Mouse (Mus musculus) urinary bladder, postnatal 14 days (tissue): ENCODE measurements at regions not wholly inside any gene's neighbourhood (a gene's known extent, or its start where the extent isn't known, plus 50 kb on each side); places are given as distances from the start of the nearest gene placed in this dataset.

ENCODE experiments used
- DNase-seq: peaks from one replicate; pipeline ENCODE4 v3.0.0; 2021; ENCODE audit warnings: low spot score

GRCm38 (mm10) chr11:32978899-32979298 is 154.5 kb upstream of the Smim23 start:
- no peak for DNase-seq

- DNase-seq: no peak
Measured at GRCm38 (mm10) chr11:32976572-32976971, 152.2 kb upstream of the Smim23 start.

DNA sequence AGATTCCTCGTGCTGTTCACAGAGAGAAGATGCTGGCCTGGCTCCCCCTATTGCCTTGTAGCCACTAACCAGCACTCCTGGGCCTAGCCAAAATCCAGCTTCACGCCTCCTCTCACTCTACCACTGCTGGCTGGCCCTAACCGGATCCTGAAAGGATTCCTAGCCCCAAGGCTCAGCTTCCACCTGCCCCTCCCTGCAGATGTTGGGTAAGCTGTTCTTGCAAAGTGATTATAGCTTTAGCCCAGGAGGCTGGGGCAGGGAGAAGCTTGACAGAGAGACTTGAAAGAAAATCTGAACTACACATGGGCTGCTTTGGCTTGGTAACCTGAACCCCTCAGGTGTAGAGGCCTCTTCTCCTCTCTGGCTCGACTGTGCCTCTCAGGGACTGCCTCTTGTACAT is 149.0 kb upstream of the Smim23 start:
- no peak for DNase-seq

DNA sequence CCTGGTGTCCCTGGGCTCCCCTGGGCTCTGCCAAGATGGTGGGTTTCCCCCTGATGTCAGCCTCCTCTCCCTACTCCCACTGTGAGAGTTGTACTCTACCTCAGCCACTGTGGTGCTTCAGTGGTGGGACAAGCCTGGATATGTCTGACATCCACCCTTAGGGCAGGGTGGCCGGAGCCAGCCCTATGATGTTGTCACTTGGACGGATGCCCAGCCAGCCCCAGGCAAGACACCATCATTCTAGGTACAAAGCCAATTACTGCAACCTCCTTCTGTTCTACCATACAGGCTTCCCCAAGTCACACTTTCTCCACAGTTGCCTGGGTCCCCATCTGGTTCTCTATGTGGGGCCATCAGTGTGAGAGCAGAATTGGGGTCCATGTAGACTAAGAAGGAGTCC is 141.0 kb upstream of the Smim23 start:
- DNase-seq: no peak

- DNase-seq: no peak
Measured at GRCm38 (mm10) chr11:32963625-32964293, 139.4 kb upstream of the Smim23 start.

DNA sequence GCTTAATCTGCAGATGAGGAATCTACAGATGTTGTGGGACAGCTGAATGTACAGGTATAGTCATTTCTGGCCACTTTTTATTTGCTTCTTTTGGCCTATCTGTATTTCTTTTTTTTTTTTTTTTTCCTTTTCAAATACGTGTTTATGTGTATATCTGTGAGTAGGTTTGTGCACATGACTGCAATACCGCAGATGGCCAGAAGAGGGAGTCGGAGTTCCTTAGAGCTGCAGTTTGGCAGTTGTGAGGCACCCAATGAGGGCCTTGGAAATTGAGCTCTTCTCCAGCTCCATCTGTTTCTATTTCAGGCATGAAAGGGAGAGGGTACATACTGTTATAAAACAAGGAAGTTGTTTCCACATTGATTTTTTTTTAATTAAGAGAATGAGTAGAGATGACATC is 137.2 kb upstream of the Smim23 start:
- DNase-seq: no peak

- DNase-seq: no peak
Measured at GRCm38 (mm10) chr11:32958961-32959360, 134.6 kb upstream of the Smim23 start.

DNA sequence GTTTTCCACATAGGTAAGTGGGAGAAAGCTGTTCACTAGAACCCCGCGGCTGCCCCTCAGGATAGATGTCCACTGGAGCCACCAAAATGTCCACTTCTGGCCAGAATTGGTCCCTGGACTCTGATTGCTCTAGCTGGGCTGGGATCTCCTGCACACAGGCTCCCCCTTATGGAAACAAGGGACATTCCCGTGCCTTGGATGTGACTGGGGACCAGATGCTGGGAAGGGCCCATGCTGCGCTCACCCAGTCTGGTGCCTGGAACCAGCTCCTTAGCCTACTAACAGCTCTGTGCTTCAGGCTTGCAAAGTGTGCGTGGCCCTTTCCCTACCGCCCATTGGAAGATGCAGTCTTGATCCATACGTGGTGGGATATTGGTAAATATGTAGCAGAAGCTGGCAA is 132.6 kb upstream of the Smim23 start:
- peak; percentile 16 for DNase-seq

- DNase-seq: no peak
Measured at GRCm38 (mm10) chr11:32952271-32952670, 127.9 kb upstream of the Smim23 start.

- no peak for DNase-seq
Measured at GRCm38 (mm10) chr11:32948132-32948531, 123.7 kb upstream of the Smim23 start.

DNA sequence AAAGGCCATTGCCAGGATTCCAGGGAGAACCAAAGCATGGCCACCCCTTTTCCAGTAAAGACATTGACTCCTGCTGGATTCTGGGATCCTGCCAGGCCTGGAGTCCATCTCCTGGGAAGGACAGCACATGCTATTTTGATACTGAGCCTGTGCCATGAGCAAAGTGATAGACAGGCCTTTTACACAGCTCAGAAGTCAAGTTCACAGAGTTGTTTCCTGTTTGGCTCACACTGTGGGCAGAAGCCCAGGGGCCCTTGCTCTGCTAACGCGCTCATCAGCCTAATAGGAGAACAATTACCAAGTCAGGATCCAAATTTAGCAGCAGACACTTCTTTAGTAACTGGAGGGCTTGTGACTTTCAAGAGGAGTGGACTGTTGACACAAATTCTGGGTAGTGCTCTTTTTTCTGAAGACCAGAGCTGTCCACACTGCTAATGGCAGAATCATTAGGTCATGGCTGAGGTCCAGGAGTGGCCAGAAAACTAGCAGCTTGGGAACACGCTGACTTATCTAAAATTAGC is 122.1 kb upstream of the Smim23 start:
- no peak for DNase-seq

GRCm38 (mm10) chr11:32945071-32945470 is 120.7 kb upstream of the Smim23 start:
- DNase-seq: no peak

DNA sequence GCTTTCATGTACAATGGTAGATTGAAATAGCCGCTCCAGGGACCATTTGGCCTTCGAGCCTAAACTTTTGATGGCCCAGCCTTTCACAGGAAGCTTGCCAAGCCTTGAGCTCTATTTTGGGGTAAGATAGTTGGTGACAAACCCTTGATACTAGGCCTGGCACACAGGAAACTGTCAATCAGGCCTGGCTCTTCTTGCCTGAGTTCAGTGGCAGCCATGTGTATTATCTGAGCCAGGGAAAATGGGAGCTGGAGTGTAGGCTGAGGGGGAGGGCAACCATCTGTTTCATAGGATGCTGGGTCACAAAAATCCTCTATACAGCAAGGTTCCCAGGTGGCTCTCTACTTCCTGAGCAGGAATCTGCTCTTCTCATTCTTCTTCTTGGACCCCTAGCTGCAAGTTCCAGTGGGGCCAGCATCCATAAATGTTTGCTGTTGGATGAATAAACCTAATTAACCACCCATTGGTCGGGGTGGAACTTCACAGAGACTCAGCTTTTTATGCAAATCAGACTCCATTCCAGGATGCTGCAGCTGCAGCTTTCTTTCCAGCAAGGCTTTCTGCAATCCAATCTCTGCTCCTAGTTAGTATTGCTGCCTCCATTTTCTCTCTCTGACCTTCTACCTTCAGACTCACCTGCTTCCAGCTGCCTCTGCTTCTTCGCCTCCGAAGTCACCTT is 117.1 kb upstream of the Smim23 start:
- no peak for DNase-seq

DNA sequence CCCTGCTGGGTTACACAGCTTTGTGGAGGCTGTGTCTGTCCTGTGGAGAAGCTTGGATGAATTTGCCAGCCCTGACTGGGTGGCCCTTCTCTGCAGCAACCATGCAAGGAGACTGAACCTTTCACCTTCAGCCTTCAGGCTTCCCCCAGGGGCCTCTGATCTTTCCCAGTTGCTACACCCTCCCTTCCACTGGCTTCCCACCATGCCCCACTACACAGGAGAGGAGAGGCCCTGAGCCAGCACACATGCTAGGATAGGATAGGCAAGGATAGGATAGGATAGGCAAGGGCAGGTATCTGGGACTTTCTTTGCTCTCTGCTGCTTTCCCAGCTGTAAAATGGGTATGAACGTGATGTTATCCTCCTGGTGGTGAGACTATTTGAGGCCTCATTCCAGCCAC is 114.7 kb upstream of the Smim23 start:
- DNase-seq: no peak

GRCm38 (mm10) chr11:32937167-32937566 is 112.8 kb upstream of the Smim23 start:
- DNase-seq: peak; percentile 10

DNA sequence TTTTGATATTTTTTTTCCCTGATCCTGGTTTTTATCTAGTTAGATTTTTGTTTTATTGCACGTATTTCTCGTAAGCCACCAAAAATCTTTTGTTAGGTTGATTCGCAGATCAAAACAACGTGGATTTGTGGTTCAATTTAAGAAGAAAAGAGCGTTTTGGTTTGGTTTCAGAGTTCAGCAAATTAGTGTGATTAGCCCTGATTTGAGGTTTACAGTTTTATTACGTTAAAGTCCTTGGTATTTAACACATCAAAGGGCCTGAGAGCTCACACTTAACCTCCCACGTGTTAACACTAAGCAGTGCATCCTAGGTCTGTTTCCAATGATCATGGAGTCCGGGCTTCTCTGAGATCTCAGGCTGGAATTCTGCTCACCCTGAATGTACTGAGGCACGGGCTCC is 107.5 kb upstream of the Smim23 start:
- no peak for DNase-seq

- no peak for DNase-seq
Measured at GRCm38 (mm10) chr11:32931018-32931417, 106.6 kb upstream of the Smim23 start.

GRCm38 (mm10) chr11:32928837-32929236 is 104.4 kb upstream of the Smim23 start:
- no peak for DNase-seq

DNA sequence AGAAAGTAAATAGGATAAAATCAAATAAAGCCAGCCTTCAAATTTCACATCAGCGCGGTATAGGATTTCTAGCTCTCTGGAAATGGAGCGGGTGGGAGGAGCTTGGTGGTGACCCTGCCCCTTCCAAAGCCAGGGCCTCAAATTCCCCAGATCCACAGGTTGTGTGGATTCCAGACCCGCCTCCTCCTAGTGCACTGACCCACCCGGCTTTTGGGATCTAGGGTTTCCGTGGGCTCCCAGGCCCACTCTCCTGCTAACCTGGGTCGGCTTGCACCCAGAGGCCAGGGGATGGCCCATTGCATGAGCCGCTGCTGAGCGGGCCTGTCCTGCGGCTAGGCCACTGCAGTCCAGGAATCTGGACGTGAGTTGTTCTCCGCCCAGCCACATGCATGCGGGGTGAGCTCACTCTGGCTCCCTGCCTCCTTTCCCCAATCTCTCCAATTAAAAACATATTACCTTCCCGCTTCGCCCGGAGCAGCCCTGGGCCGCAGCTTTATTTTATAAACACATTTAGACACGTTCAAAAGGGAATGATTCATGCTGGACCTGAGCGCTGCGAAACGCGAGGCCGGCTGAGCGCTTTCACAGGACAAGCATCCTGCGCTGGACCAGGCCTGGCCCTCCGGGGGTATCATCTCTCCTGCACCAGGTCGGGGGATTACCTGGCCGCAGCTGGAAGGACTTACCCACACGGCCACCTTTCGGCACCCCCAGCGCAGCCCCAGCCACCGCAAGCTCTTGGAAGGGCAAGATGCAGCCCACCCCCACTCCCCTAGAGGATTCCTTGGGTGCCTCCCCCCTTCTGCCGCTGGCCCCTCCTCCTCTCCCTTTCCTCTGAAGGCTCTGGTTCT is 101.2 kb upstream of the Smim23 start:
- peak; percentile 65 for DNase-seq

DNA sequence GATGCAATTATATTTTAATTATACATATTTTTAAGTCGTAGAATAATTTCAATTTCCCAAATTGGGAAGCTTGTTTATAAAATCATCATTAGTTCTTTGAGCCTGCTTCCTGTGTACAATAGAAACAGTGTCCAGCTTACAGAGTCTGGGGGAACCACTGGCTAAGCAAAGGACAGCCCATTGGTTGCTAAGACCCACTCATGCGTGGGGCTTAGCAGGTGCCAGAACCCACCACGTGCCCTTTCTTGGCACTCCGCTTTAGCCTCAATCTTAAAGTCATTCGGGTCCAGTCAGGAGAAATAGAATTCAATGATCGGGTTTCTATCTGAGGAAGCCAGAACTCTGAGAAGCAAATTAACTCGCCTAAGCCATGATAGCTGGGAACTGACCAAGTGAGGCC is 100.5 kb upstream of the Smim23 start:
- DNase-seq: no peak

GRCm38 (mm10) chr11:32913071-32913470 is 88.7 kb upstream of the Smim23 start:
- no peak for DNase-seq

DNA sequence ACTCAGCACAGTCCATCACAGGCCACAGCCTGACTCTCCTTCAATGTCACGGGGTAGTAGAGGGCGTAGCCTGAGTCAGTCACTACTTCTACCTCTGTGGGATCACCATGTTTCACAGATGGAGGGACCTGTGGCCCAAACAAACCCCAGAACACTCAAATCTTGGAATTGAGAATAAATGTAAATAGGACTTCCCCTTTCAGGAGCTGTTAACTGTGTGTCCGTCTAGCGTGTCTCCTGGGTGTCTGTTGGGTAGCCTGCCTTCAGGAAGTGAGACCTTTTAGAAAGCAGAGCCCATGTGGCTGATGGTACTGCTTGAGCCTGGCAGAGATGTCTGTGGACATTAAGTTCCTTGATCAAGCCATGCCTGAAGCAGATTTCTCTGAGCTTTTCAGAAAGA is 87.4 kb upstream of the Smim23 start:
- no peak for DNase-seq
